Mouse (Mus musculus) thymus, adult 2 months (tissue): ENCODE data around the gene Tmprss7.

Experiments
- CTCF ChIP-seq: fragments of 200-500 bp; IDR thresholded peaks from 2 replicates; pipeline ENCODE4 v1.5.1; 2012; ENCODE audit warnings: mild to moderate bottlenecking, control low read depth, low read length, moderate library complexity, borderline replicate concordance; ENCODE audit not compliant: control insufficient read depth, poor library complexity, insufficient read depth; ENCODE audit errors: extremely low read depth
- POLR2A ChIP-seq: fragments of 200-500 bp; IDR thresholded peaks from 2 replicates; pipeline ENCODE4 v1.6.1; 2012; ENCODE audit warnings: mild to moderate bottlenecking, low read length, control low read depth, moderate library complexity; ENCODE audit not compliant: control insufficient read depth, poor library complexity, insufficient read depth; ENCODE audit errors: extremely low read depth

GRCm38 (mm10) chr16:45720022-45720630 lies 26.7 kb upstream of the Tmprss7 start:
- no peak for TF ChIP-seq POLR2A
- TF ChIP-seq CTCF = no peak
